Comparison of ENCODE assay signal across 20 mouse cellular contexts in the genomic region with DNA sequence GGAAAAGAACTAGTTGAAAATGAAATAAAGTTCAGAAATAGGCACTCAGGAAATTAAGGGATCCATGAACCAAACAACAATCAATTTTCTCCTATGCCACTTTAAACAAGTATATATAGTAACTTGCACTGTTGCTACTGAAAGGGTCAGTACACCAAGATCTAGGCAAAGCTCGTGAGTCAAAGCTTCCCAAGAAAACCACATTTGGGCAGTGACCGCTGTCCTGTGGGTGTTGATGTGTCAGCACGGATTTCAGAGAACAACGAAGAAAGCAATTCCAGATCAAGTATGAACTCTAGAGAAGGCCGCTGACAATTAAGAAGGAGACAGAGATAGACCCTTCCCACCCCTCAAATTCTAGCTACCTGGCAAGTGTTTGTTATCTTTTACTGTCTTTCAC.
"Had no signal": no experiment of that assay in that cellular context is flagged by ENCODE, and none has a peak within 500 bp of the region (broad histone marks: within the 10 kb centered on the region; RNA-seq: fewer than 3 reads in every experiment).

No protein-coding gene starts in this region.

- H3K36me3 ChIP-seq: limb, embryonic 10.5 days; limb, embryonic 13.5 days; liver, embryonic 12.5 days; liver, embryonic 15.5 days; lung, embryonic 15.5 days; midbrain, embryonic 12.5 days; midbrain, embryonic 15.5 days; neural tube, embryonic 13.5 days had no signal

- H3K4me1 ChIP-seq: limb, embryonic 13.5 days; liver, embryonic 12.5 days; liver, embryonic 15.5 days; lung, embryonic 15.5 days; midbrain, embryonic 12.5 days; midbrain, embryonic 15.5 days; neural tube, embryonic 13.5 days had no signal

- H3K4me3 ChIP-seq: limb, embryonic 10.5 days; limb, embryonic 13.5 days; liver, embryonic 12.5 days; liver, embryonic 15.5 days; lung, embryonic 15.5 days; megakaryocyte, embryonic 14.5 days; midbrain, embryonic 12.5 days; midbrain, embryonic 15.5 days; neural tube, embryonic 13.5 days had no signal

- H3K9me3 ChIP-seq: limb, embryonic 10.5 days; limb, embryonic 13.5 days; liver, embryonic 12.5 days; liver, embryonic 15.5 days; lung, embryonic 15.5 days; megakaryocyte, embryonic 14.5 days; midbrain, embryonic 12.5 days; midbrain, embryonic 15.5 days; neural tube, embryonic 13.5 days had no signal

- H3K27me3 ChIP-seq: liver, embryonic 12.5 days; liver, embryonic 15.5 days; lung, embryonic 15.5 days; megakaryocyte, embryonic 14.5 days; midbrain, embryonic 12.5 days; midbrain, embryonic 15.5 days; neural tube, embryonic 13.5 days had no signal

- ATAC-seq: intestine, postnatal 0 days; liver, embryonic 12.5 days; midbrain, embryonic 15.5 days had no signal

- H3K4me2 ChIP-seq: limb, embryonic 13.5 days; liver, embryonic 12.5 days; liver, embryonic 15.5 days; lung, embryonic 15.5 days; midbrain, embryonic 12.5 days; midbrain, embryonic 15.5 days; neural tube, embryonic 13.5 days had no signal

- DNase-seq: kidney, adult 2 months; kidney, postnatal 25 days; liver; lung, adult 18-20 months; lung, postnatal 10 days; lung, postnatal 36 days; retina, postnatal 1 day; thymus, adult 18-20 months; thymus, postnatal 4 days had no signal

- H3K27ac ChIP-seq: kidney, postnatal 0 days; limb, embryonic 10.5 days; limb, embryonic 13.5 days; liver, embryonic 12.5 days; liver, embryonic 15.5 days; lung, embryonic 15.5 days; midbrain, embryonic 12.5 days; midbrain, embryonic 15.5 days; neural tube, embryonic 13.5 days had no signal

- H3K9ac ChIP-seq: limb, embryonic 13.5 days; liver, embryonic 12.5 days; liver, embryonic 15.5 days; lung, embryonic 15.5 days; midbrain, embryonic 12.5 days; midbrain, embryonic 15.5 days; neural tube, embryonic 13.5 days had no signal
